Mouse (Mus musculus) liver, postnatal 0 days (tissue): Measurements from ENCODE around the gene Fbxl18.

Source experiments
- CTCF ChIP-seq: sonication (generic); IDR thresholded peaks from 2 replicates; pipeline ENCODE4 v1.5.1; 2016; ENCODE audit warnings: antibody characterized with exemption, low read depth
- EP300 ChIP-seq: IDR thresholded peaks from 2 replicates; pipeline ENCODE4 v1.6.1; 2016; ENCODE audit warnings: antibody characterized with exemption, low read depth, mild to moderate bottlenecking

GRCm38 (mm10) chr5:142922251-142922650 is 27.0 kb upstream of the Fbxl18 start:
- no peak for TF ChIP-seq CTCF
- TF ChIP-seq EP300: no peak
